Mouse (Mus musculus) embryo, embryonic 10 days (tissue): ENCODE results near the gene Eif4e3.

Experiments used
- DNase-seq: peaks from one replicate; pipeline ENCODE4 v3.0.0-alpha.2; 2015; ENCODE audit warnings: low spot score

Gene Eif4e3

GRCm38 (mm10) chr6:99665457-99666317, 884 bp downstream of the Eif4e3 start:
- peak; percentile 47 for DNase-seq

GRCm38 (mm10) chr6:99663232-99663631, 3.3 kb downstream of the Eif4e3 start:
- no peak for DNase-seq

GRCm38 (mm10) chr6:99660443-99660842, 6.1 kb downstream of the Eif4e3 start:
- no peak for DNase-seq

- DNase-seq: no peak
Observed at GRCm38 (mm10) chr6:99658586-99658985, 8.0 kb downstream of the Eif4e3 start.

- DNase-seq: no peak
Observed at GRCm38 (mm10) chr6:99656088-99656487, 10.5 kb downstream of the Eif4e3 start.

GRCm38 (mm10) chr6:99655488-99655887, 11.1 kb downstream of the Eif4e3 start:
- DNase-seq: no peak

- no peak for DNase-seq
Observed at GRCm38 (mm10) chr6:99654343-99654742, 12.2 kb downstream of the Eif4e3 start.

GRCm38 (mm10) chr6:99652341-99652740, 14.2 kb downstream of the Eif4e3 start:
- no peak for DNase-seq

GRCm38 (mm10) chr6:99649307-99649706, 17.3 kb downstream of the Eif4e3 start:
- DNase-seq: no peak

GRCm38 (mm10) chr6:99646344-99646743, 20.2 kb downstream of the Eif4e3 start:
- no peak for DNase-seq

- no peak for DNase-seq
Observed at GRCm38 (mm10) chr6:99644876-99645275, 21.7 kb downstream of the Eif4e3 start.

GRCm38 (mm10) chr6:99644386-99644785, 22.2 kb downstream of the Eif4e3 start:
- DNase-seq: no peak

GRCm38 (mm10) chr6:99643439-99644199, 23.0 kb downstream of the Eif4e3 start:
- no peak for DNase-seq

- DNase-seq: no peak
Observed at GRCm38 (mm10) chr6:99637456-99637855, 29.1 kb downstream of the Eif4e3 start.

- DNase-seq: no peak
Observed at GRCm38 (mm10) chr6:99636801-99637200, 29.8 kb downstream of the Eif4e3 start.

GRCm38 (mm10) chr6:99636121-99636520, 30.4 kb downstream of the Eif4e3 start:
- DNase-seq: no peak

- no peak for DNase-seq
Observed at GRCm38 (mm10) chr6:99632121-99632980, 34.2 kb downstream of the Eif4e3 start.

GRCm38 (mm10) chr6:99631637-99632036, 34.9 kb downstream of the Eif4e3 start:
- DNase-seq: no peak

GRCm38 (mm10) chr6:99629726-99630458, 36.7 kb downstream of the Eif4e3 start:
- no peak for DNase-seq

GRCm38 (mm10) chr6:99626347-99626746, 40.2 kb downstream of the Eif4e3 start:
- DNase-seq: no peak

- no peak for DNase-seq
Observed at GRCm38 (mm10) chr6:99625803-99626202, 40.8 kb downstream of the Eif4e3 start.
